Mouse (Mus musculus) liver, embryonic 12.5 days (tissue): Measurements from ENCODE around the gene Lrba. TPM values are rescaled to one million over a fixed set of nuclear protein-coding genes. Genes with fewer than 3 reads are reported as not detected.

Experiments
- ATAC-seq: fragments of 200-750 bp; cut with Nextera tagmentation; 2 replicates; pipeline ENCODE4 v1.8.0; 2017; ENCODE audit warnings: moderate number of reproducible peaks, mild to moderate bottlenecking, moderate library complexity
- H3K27ac ChIP-seq: fragments of 300-500 bp; sonication (generic); 2 replicates; pipeline ENCODE4 v1.5.1; 2016; ENCODE audit warnings: mild to moderate bottlenecking
- H3K27me3 ChIP-seq: fragments of 300-500 bp; sonication (generic); replicated peaks from 2 replicates; pipeline ENCODE4 v1.6.1; 2016; ENCODE audit warnings: mild to moderate bottlenecking, moderate library complexity
- H3K36me3 ChIP-seq: fragments of 300-500 bp; sonication (generic); 2 replicates; pipeline ENCODE4 v1.6.1; 2016; ENCODE audit warnings: mild to moderate bottlenecking, moderate library complexity
- H3K4me1 ChIP-seq: fragments of 300-500 bp; sonication (generic); 2 replicates; pipeline ENCODE4 v1.6.1; 2016
- H3K4me2 ChIP-seq: fragments of 300-500 bp; sonication (generic); 2 replicates; pipeline ENCODE4 v1.6.1; 2016; ENCODE audit warnings: mild to moderate bottlenecking, moderate library complexity
- H3K4me3 ChIP-seq: fragments of 300-500 bp; sonication (generic); 2 replicates; pipeline ENCODE4 v1.5.1; 2016; ENCODE audit warnings: mild to moderate bottlenecking, moderate library complexity
- H3K9ac ChIP-seq: fragments of 300-500 bp; sonication (generic); 2 replicates; pipeline ENCODE4 v1.6.1; 2016; ENCODE audit warnings: mild to moderate bottlenecking, moderate library complexity
- H3K9me3 ChIP-seq: fragments of 300-500 bp; sonication (generic); replicated peaks from 2 replicates; pipeline ENCODE4 v1.6.1; 2016; ENCODE audit warnings: mild to moderate bottlenecking, moderate library complexity
- WGBS: fragments of 180-500 bp; shearing (Covaris S2); methylation state at CpG from one replicate; pipeline ENCODE4 v1.1.7; 2016; ENCODE audit not compliant: insufficient replicate concordance; 5-methylcytosine and 5-hydroxymethylcytosine counted together
- polyA plus RNA-seq: library from polyadenylated mRNA; unstranded; fragments of >200 nt; fragmentation: Nextera tagmentation; extraction: Ambion mirVana; gene quantifications from 2 replicates; pipeline ENCODE4 v1.2.1, GENCODE M21; 2016

Lrba gene
- polyA plus RNA-seq, 1 experiment from 2014 or later: 3.6 TPM

GRCm38 (mm10) chr3:86275651-86276050 is 51.2 kb downstream of the Lrba start:
- no peaks in the 10 kb centered on the region for H3K36me3 ChIP-seq
- no peaks in the 10 kb centered on the region for H3K4me1 ChIP-seq
- no peak for ATAC-seq
- H3K27ac ChIP-seq: no peak overlapping the region
- H3K9ac ChIP-seq: no peak overlapping the region
- no peak overlapping the region for H3K4me2 ChIP-seq
- H3K9me3 ChIP-seq: no peaks in the 10 kb centered on the region
- WGBS: 26% methylated on average over 1 of the region's 1 CpGs
- no peaks in the 10 kb centered on the region for H3K27me3 ChIP-seq
- no peak overlapping the region for H3K4me3 ChIP-seq

DNA sequence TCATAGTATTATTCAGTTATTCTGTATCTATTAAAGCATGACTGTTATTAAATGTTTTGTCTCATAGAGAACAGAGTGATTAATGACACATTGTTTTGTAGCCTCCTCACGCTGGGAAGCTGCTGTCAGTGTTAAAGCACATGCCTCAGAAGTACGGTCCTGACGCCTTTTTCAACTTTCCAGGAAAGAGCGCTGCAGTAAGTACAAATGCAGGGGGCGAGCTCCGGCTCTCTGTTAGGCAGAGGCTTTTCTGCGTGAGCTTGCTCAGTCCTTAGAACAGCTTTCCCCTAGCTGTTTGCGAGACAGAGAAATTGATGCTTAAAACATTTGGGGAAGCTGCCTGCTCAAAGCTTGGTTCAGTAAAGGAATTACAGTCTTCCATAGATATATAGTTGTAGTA is 66.8 kb downstream of the Lrba start:
- Histone ChIP-seq H3K9me3 (no peaks in the 10 kb centered on the region), H3K9ac (no peak overlapping the region), H3K4me1 (no peaks in the 10 kb centered on the region), H3K27me3 (no peaks in the 10 kb centered on the region), H3K27ac (no peak overlapping the region), H3K4me2 (no peak overlapping the region), H3K4me3 (no peak overlapping the region), H3K36me3 (no peaks in the 10 kb centered on the region)
- ATAC-seq: no peak
- WGBS: 69% methylated on average over 8 of the region's 8 CpGs

- Histone ChIP-seq H3K4me1 (no peaks in the 10 kb centered on the region), H3K36me3 (no peaks in the 10 kb centered on the region), H3K27me3 (no peaks in the 10 kb centered on the region), H3K9ac (no peak overlapping the region), H3K4me2 (no peak overlapping the region), H3K4me3 (no peak overlapping the region), H3K9me3 (no peaks in the 10 kb centered on the region), H3K27ac (no peak overlapping the region)
- 59% methylated on average over 1 of the region's 1 CpGs for whole genome bisulfite sequencing
- no peak for ATAC-seq
Measured at GRCm38 (mm10) chr3:86294866-86295265, 70.4 kb downstream of the Lrba start.

- no peak for ATAC-seq
- H3K4me2 ChIP-seq: no peak overlapping the region
- H3K9me3 ChIP-seq: no peaks in the 10 kb centered on the region
- H3K27me3 ChIP-seq: no peaks in the 10 kb centered on the region
- WGBS: 30% methylated on average over 8 of the region's 8 CpGs
- no peak overlapping the region for H3K4me3 ChIP-seq
- H3K4me1 ChIP-seq: no peaks in the 10 kb centered on the region
- no peaks in the 10 kb centered on the region for H3K36me3 ChIP-seq
- H3K9ac ChIP-seq: no peak overlapping the region
- H3K27ac ChIP-seq: no peak overlapping the region
Measured at GRCm38 (mm10) chr3:86296214-86296613, 71.7 kb downstream of the Lrba start.

- WGBS: 63% methylated on average over 2 of the region's 2 CpGs
Measured at GRCm38 (mm10) chr3:86308833-86309232, 84.4 kb downstream of the Lrba start.

DNA sequence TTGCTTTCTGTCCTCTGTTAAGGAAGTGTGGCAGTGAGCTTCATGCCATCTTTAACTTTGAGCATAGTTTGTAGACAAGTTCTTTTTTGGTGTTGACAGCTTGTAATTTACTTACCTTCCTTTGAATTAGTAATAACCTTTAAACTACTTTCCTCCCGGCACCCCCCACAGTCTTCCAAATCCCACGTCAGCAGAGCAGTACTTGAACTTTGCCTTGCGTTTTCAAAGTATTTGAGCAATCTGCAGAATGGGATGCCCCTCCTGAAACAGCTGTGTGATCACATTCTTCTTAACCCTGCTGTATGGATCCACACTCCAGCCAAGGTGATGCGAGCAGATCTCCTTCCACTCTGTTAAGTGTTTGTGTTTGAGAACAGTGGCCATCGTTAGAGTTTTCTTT is 85.7 kb downstream of the Lrba start:
- no peak overlapping the region for H3K4me2 ChIP-seq
- no peaks in the 10 kb centered on the region for H3K27me3 ChIP-seq
- no peak for ATAC-seq
- H3K9ac ChIP-seq: no peak overlapping the region
- H3K4me3 ChIP-seq: no peak overlapping the region
- 76% methylated on average over 5 of the region's 5 CpGs for WGBS
- no peaks in the 10 kb centered on the region for H3K4me1 ChIP-seq
- H3K27ac ChIP-seq: no peak overlapping the region
- H3K9me3 ChIP-seq: no peaks in the 10 kb centered on the region
- H3K36me3 ChIP-seq: peaks cover 4% of the 10 kb centered on the region; the same call in 1 of the 2 replicates

More at GRCm38 (mm10) chr3:86308833-86309232, 84.4 kb downstream of the Lrba start:
- Histone ChIP-seq H3K4me3 (no peak overlapping the region), H3K9me3 (no peaks in the 10 kb centered on the region), H3K4me1 (no peaks in the 10 kb centered on the region), H3K36me3 (peaks cover 12% of the 10 kb centered on the region), H3K27me3 (no peaks in the 10 kb centered on the region), H3K9ac (no peak overlapping the region), H3K4me2 (no peak overlapping the region), H3K27ac (no peak overlapping the region)
- ATAC-seq: no peak

DNA sequence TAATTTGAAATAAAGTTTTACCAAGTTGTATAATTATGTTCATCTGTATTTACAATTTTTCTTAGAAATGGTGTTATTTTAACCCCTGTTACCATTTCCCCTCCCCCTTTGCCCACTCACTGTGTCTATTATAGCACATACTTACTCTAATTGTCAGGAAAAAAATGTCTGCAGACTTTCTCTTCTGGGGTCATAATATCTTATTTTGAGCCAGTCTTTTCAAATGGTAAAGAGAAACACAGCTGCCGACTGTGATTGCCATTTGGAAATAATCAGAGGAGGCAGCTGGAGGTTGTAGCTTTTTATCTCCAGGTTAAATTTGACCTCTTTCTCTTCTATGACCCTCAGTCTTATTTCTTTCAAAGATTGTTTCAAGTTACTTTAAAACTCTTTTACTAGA is 86.9 kb downstream of the Lrba start:
- ATAC-seq: no peak
- Histone ChIP-seq H3K4me1 (no peaks in the 10 kb centered on the region), H3K9ac (no peak overlapping the region), H3K27me3 (no peaks in the 10 kb centered on the region), H3K27ac (no peak overlapping the region), H3K9me3 (no peaks in the 10 kb centered on the region), H3K4me2 (no peak overlapping the region), H3K36me3 (peaks cover 4% of the 10 kb centered on the region; the same call in 1 of the 2 replicates), H3K4me3 (no peak overlapping the region)
- WGBS: 51% methylated on average over 1 of the region's 1 CpGs

- H3K27ac ChIP-seq: no peak overlapping the region
- H3K4me2 ChIP-seq: no peak overlapping the region
- H3K27me3 ChIP-seq: no peaks in the 10 kb centered on the region
- no peak overlapping the region for H3K4me3 ChIP-seq
- WGBS: 52% methylated on average over 5 of the region's 5 CpGs
- ATAC-seq: no peak
- no peaks in the 10 kb centered on the region for H3K9me3 ChIP-seq
- peaks cover 7% of the 10 kb centered on the region; the same call in 1 of the 2 replicates for H3K36me3 ChIP-seq
- no peaks in the 10 kb centered on the region for H3K4me1 ChIP-seq
- no peak overlapping the region for H3K9ac ChIP-seq
Measured at GRCm38 (mm10) chr3:86317636-86318035, 93.2 kb downstream of the Lrba start.

DNA sequence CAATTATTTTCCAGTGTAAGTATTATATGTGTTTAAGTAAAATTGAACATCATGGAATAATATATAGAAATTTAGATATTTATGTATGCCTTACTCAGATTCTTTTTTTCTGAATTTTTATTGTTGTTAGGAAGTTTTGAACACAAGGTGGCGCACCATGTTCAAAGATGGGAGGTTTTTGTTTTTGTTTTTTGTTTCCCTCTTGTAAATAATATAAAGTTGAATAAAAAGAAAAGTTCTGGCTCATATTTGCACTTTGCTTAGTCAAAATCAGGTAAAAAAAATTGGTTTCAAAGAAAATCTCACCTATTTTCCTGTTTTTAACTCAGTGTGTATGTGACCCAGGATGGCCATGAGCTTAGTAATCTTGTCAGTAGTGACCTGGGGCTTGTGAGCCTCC is 104.1 kb downstream of the Lrba start:
- no peak for ATAC-seq
- Histone ChIP-seq H3K27ac (no peak overlapping the region), H3K9me3 (no peaks in the 10 kb centered on the region), H3K4me3 (no peak overlapping the region), H3K36me3 (0 out of 2 replicates have a peak, but pooled peaks cover 4% of the 10 kb centered on the region), H3K27me3 (no peaks in the 10 kb centered on the region), H3K4me1 (no peaks in the 10 kb centered on the region), H3K9ac (no peak overlapping the region), H3K4me2 (no peak overlapping the region)
- WGBS: 32% methylated on average over 1 of the region's 1 CpGs

DNA sequence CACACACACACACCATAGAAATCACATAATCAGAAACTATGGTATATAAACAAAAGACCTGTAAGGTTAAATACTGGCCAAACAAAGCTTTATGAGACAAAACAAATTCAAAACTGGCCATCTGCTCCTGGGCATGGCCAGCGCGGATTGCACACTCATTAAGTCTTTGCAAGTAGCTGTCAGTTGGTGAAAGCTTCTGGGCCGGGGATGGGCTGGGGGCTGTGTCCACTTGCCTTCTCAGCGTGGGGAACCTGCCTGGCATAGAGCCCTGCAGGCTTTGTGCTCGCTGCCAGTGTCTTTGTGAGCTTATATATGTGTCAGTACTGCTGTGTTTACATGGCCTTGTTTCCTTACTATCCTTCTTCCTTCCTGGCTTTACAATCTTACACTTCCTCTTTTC is 118.8 kb downstream of the Lrba start:
- H3K4me1 ChIP-seq: no peaks in the 10 kb centered on the region
- ATAC-seq: no peak
- 66% methylated on average over 5 of the region's 5 CpGs for WGBS

GRCm38 (mm10) chr3:86362486-86362885 is 138.0 kb downstream of the Lrba start:
- Histone ChIP-seq H3K4me1 (no peaks in the 10 kb centered on the region), H3K9ac (no peak overlapping the region), H3K4me2 (no peak overlapping the region), H3K9me3 (no peaks in the 10 kb centered on the region), H3K4me3 (no peak overlapping the region), H3K27ac (no peak overlapping the region), H3K27me3 (no peaks in the 10 kb centered on the region), H3K36me3 (0 out of 2 replicates have a peak, but pooled peaks cover 5% of the 10 kb centered on the region)
- 60% methylated on average over 5 of the region's 5 CpGs for WGBS
- ATAC-seq: no peak

More for the DNA sequence above, 118.8 kb downstream of the Lrba start:
- Histone ChIP-seq H3K9me3 (no peaks in the 10 kb centered on the region), H3K27me3 (no peaks in the 10 kb centered on the region), H3K36me3 (peaks cover 3% of the 10 kb centered on the region), H3K4me3 (no peak overlapping the region), H3K9ac (no peak overlapping the region), H3K27ac (no peak overlapping the region), H3K4me2 (no peak overlapping the region)

DNA sequence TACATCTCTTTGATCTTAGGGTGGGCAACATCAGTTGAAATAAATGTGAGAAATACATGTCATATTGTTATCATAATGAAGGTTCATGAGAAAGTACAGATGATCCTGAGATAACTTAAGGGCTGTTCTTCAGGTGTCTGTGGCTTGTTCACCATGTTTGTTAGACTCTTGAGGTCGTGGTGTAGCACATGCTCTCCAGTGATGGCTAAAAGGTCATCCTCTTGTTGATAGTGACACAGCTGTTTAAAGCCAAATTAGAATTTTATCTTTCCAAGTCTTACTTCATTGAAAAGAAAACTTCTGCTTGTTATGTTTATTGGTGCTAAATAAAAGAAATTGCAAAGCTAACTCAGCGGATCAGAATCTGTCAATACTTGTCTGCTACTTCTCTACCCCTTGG is 147.0 kb downstream of the Lrba start:
- no peaks in the 10 kb centered on the region for H3K9me3 ChIP-seq
- no peak overlapping the region for H3K4me3 ChIP-seq
- no peak overlapping the region for H3K9ac ChIP-seq
- 57% methylated on average over 2 of the region's 2 CpGs for WGBS
- no peak overlapping the region for H3K27ac ChIP-seq
- no peaks in the 10 kb centered on the region for H3K27me3 ChIP-seq
- no peaks in the 10 kb centered on the region for H3K4me1 ChIP-seq
- ATAC-seq: no peak
- H3K36me3 ChIP-seq: no peaks in the 10 kb centered on the region
- H3K4me2 ChIP-seq: no peak overlapping the region

DNA sequence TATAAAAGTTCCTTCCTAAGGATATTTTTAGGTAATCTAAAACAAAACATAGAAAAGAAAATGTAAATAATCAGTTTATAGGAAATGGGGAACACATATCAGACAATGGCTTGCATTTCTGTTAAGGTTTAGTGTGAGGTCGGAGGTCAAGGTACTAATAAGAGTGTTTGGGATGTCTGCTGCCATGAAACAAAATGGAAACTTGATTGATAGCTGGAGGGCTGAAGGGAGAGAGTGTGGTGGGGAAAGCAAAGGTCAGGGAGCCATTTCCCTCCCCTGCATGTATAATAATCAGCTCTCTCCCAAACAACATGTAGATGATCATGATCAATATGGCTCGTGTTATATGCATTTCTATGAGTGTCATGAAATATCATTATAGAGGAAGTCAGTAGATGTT is 150.8 kb downstream of the Lrba start:
- H3K4me2 ChIP-seq: no peak overlapping the region
- no peak overlapping the region for H3K27ac ChIP-seq
- no peak overlapping the region for H3K4me3 ChIP-seq
- no peak for ATAC-seq
- no peaks in the 10 kb centered on the region for H3K36me3 ChIP-seq
- 68% methylated on average over 2 of the region's 2 CpGs for WGBS
- no peaks in the 10 kb centered on the region for H3K9me3 ChIP-seq
- no peaks in the 10 kb centered on the region for H3K27me3 ChIP-seq
- no peak overlapping the region for H3K9ac ChIP-seq
- no peaks in the 10 kb centered on the region for H3K4me1 ChIP-seq
